Mouse (Mus musculus): ENCODE measurements around the gene Magi1. TPM values are rescaled to one million over a fixed set of nuclear protein-coding genes. Genes with fewer than 3 reads are reported as not detected.

The Magi1 gene
- polyA plus RNA-seq, 1 experiment from 2014 or later: 1.9 TPM

DNA sequence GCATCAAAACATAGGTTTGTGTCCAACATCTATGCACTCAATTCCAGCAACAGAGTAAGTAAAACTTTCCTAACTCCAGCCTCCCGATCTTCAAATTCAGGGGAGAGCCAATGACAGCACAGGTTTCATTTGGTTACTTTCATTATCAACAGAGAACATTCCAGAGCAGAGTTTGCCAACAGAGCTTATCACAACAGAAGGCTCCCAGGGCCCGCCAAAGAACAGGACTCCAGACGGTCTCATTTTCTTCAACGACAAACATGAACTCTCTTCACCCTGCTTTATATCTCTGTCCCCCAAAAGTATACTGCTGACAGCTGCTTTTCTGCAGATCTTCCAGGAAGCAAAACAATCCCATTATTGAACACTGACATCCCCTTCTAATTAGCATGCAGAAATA is 481.3 kb downstream of the Magi1 start:
- H3K4me2 ChIP-seq (ENCODE audit: low read depth, low read length): 0 out of 2 replicates have a peak overlapping the region, but pooled peaks have one; percentile 14

DNA sequence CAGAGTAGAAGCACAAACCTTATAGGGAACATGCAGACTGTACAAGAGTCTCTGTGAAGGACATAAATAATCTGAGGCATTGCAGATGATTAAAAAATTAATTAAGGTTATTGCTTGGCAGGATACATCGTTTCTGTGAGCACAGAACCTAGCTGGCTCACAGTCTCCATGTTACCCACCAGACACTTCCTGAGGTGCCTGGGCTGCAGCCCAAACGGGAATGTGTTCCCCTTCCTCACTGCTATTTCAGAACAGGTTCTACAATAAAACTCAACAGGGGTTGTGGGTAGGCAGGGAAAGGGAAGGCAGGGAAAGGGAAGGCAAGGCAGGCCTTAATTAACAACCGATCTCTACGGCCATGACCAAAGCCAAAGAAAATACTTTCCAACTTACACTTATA is 483.3 kb downstream of the Magi1 start:
- Histone ChIP-seq H3K4me2 (ENCODE audit: low read depth, low read length) (no peak overlapping the region), H3K9ac (replicated peaks) (no peak overlapping the region), H3K4me3 (ENCODE audit: low read depth, low read length) (no peak overlapping the region), H3K9me3 (ENCODE audit: low read length) (no peaks in the 10 kb centered on the region), H3K4me1 (ENCODE audit: insufficient read depth) (no peaks in the 10 kb centered on the region), H3K27me3 (ENCODE audit: insufficient read depth, low read length) (no peaks in the 10 kb centered on the region), H3K36me3 (replicated peaks; ENCODE audit: insufficient read depth, low read length) (no peaks in the 10 kb centered on the region), H3K27ac (ENCODE audit: low read depth) (no peak overlapping the region)
- 64% methylated on average over 4 of the region's 4 CpGs for WGBS (ENCODE audit: insufficient replicate concordance)
- DNase-seq (no peak), ATAC-seq (no peak)
- TF ChIP-seq CTCF (IDR thresholded peaks at IDR 0.05; ENCODE audit: low read depth) (no peak), EP300 (IDR thresholded peaks at IDR 0.05; ENCODE audit: low read depth) (no peak)

More for the DNA sequence above, 481.3 kb downstream of the Magi1 start:
- no peak overlapping the region for H3K27ac ChIP-seq (ENCODE audit: low read depth)
- no peaks in the 10 kb centered on the region for H3K4me1 ChIP-seq (ENCODE audit: insufficient read depth)
- H3K36me3 ChIP-seq (replicated peaks; ENCODE audit: insufficient read depth, low read length): no peaks in the 10 kb centered on the region
- H3K4me3 ChIP-seq (ENCODE audit: low read depth, low read length): no peak overlapping the region
- no peak overlapping the region for H3K9ac ChIP-seq (replicated peaks)
- no peak for DNase-seq
- 0 out of 2 replicates have a peak, but pooled peaks have one; percentile 29 for ATAC-seq
- 37% methylated on average over 4 of the region's 4 CpGs for WGBS (ENCODE audit: insufficient replicate concordance)
- no peak for TF ChIP-seq CTCF (IDR thresholded peaks at IDR 0.05; ENCODE audit: low read depth)
- TF ChIP-seq EP300 (IDR thresholded peaks at IDR 0.05; ENCODE audit: low read depth): no peak
- no peaks in the 10 kb centered on the region for H3K9me3 ChIP-seq (ENCODE audit: low read length)
- no peaks in the 10 kb centered on the region for H3K27me3 ChIP-seq (ENCODE audit: insufficient read depth, low read length)

DNA sequence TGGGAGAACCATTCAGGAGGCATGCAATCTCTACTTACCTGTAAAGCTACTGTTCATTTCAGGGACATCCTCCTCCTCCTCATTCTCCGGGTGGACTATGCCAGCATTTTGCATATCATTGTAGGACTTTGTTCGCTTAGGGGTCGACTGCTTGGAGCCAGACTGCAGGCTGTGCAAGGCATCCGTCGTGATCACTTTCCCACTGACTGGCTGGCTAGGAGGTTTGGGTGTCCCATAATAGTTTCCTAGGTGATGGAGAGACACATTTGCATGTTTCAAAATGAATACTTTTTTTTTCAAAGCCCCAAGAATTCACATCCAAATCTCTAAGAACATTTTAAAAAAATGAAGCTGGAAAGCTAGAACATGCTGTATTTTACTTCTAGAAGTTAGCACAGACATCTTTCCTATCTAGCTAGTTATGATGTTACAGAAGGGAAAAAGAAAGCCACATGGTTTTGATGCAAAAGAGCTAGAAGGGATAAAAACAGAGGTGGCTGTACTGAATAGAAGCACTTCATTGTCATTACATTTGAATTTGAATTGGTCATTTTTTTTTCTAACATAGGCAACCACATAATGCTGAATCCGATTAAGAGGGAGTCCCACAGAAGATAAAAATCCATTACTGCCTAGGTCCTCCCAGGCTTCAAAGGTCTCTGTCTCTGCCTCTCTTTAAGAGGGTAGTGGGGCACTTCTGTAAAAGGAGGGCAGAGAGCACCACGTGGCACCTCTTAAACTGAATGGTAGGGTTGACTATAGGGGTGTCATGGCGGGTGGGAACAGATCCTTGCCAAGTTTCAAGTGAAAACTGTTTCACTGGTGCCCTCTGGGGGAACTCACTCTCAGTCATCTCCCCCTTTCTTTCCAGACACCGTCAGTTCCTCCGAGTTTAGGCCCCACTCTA is 491.2 kb downstream of the Magi1 start:
- TF ChIP-seq CTCF (IDR thresholded peaks at IDR 0.05; ENCODE audit: low read depth): no peak
- no peak for TF ChIP-seq EP300 (IDR thresholded peaks at IDR 0.05; ENCODE audit: low read depth)
- no peak overlapping the region for H3K9ac ChIP-seq (replicated peaks)
- H3K27ac ChIP-seq (ENCODE audit: low read depth): no peak overlapping the region
- no peaks in the 10 kb centered on the region for H3K27me3 ChIP-seq (ENCODE audit: insufficient read depth, low read length)
- H3K4me3 ChIP-seq (ENCODE audit: low read depth, low read length): no peak overlapping the region
- no peak for DNase-seq
- H3K36me3 ChIP-seq (replicated peaks; ENCODE audit: insufficient read depth, low read length): no peaks in the 10 kb centered on the region
- H3K9me3 ChIP-seq (ENCODE audit: low read length): no peaks in the 10 kb centered on the region
- H3K4me1 ChIP-seq (ENCODE audit: insufficient read depth): no peaks in the 10 kb centered on the region
- no peak for ATAC-seq
- no peak overlapping the region for H3K4me2 ChIP-seq (ENCODE audit: low read depth, low read length)
- 76% methylated on average over 10 of the region's 10 CpGs for WGBS (ENCODE audit: insufficient replicate concordance)

DNA sequence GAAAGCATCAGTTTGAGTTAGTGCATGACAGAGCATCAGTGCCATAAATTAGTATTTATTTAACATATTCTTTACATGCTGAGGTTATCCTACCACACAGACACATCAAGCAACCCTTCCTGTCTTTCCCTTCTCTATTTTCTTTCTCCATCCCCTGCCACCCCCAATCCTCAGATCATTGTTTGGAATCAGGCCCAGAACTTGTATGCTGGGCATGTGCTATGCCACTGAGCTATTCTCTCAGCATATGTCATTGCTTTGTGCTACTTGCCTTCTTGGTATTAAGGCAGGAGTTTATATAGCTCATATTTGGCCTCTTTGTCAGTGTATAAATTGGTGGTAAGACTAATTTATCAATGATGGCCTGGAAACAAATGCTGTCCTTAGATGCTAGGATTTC is 494.0 kb downstream of the Magi1 start:
- Histone ChIP-seq H3K27me3 (ENCODE audit: insufficient read depth, low read length) (no peaks in the 10 kb centered on the region), H3K9me3 (ENCODE audit: low read length) (no peaks in the 10 kb centered on the region), H3K36me3 (replicated peaks; ENCODE audit: insufficient read depth, low read length) (no peaks in the 10 kb centered on the region), H3K4me3 (ENCODE audit: low read depth, low read length) (no peak overlapping the region), H3K9ac (replicated peaks) (no peak overlapping the region), H3K4me1 (ENCODE audit: insufficient read depth) (no peaks in the 10 kb centered on the region), H3K4me2 (ENCODE audit: low read depth, low read length) (no peak overlapping the region), H3K27ac (ENCODE audit: low read depth) (no peak overlapping the region)
- no peak for DNase-seq
- ATAC-seq: no peak
- TF ChIP-seq CTCF (IDR thresholded peaks at IDR 0.05; ENCODE audit: low read depth): no peak
- TF ChIP-seq EP300 (IDR thresholded peaks at IDR 0.05; ENCODE audit: low read depth): no peak

DNA sequence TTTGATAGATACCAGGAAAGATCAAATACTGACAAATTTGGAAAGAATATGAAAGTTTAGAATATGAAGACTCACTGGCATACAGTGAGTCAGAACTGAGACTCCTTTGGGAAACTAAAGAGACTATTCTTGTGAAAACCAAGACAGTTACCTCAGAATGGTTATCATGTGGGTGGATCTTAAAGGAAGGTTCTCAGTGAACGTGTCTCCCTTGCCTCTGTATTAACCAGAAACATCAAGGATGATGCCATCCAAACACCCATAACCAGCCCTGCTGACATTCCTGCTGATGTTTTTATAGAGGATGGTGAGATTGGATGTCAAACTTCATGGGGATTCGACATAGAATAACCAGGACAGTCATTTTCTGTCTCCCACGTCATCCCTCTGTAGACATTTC is 496.7 kb downstream of the Magi1 start:
- no peak overlapping the region for H3K27ac ChIP-seq (ENCODE audit: low read depth)
- 66% methylated on average over 3 of the region's 3 CpGs for WGBS (ENCODE audit: insufficient replicate concordance)
- DNase-seq (no peak), ATAC-seq (no peak)
- no peaks in the 10 kb centered on the region for H3K4me1 ChIP-seq (ENCODE audit: insufficient read depth)
- no peaks in the 10 kb centered on the region for H3K9me3 ChIP-seq (ENCODE audit: low read length)
- TF ChIP-seq EP300 (IDR thresholded peaks at IDR 0.05; ENCODE audit: low read depth): no peak
- no peak for TF ChIP-seq CTCF (IDR thresholded peaks at IDR 0.05; ENCODE audit: low read depth)
- no peak overlapping the region for H3K4me2 ChIP-seq (ENCODE audit: low read depth, low read length)
- H3K27me3 ChIP-seq (ENCODE audit: insufficient read depth, low read length): no peaks in the 10 kb centered on the region
- H3K4me3 ChIP-seq (ENCODE audit: low read depth, low read length): no peak overlapping the region
- no peak overlapping the region for H3K9ac ChIP-seq (replicated peaks)
- H3K36me3 ChIP-seq (replicated peaks; ENCODE audit: insufficient read depth, low read length): no peaks in the 10 kb centered on the region

DNA sequence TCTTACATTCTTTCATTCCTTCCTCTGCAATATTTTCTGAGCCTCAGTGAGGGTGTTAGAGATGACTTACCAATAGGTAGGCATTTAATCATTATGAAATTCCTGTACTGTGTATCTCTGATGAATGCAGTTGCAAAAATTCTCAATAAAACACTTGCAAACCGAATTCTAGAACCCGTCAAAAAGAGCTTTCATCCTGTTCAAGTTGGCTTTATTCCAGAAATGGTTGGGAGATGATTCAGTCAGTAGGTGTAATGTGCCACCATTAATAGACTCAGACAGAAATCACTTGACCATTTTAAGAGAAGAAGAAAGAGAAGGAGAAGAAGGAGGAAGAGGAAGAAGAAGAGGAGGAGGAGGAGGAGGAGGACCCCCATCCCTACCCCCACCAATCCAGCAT is 497.5 kb downstream of the Magi1 start:
- no peaks in the 10 kb centered on the region for H3K27me3 ChIP-seq (ENCODE audit: insufficient read depth, low read length)
- H3K4me3 ChIP-seq (ENCODE audit: low read depth, low read length): no peak overlapping the region
- ATAC-seq: no peak
- no peak overlapping the region for H3K4me2 ChIP-seq (ENCODE audit: low read depth, low read length)
- H3K4me1 ChIP-seq (ENCODE audit: insufficient read depth): no peaks in the 10 kb centered on the region
- no peak for TF ChIP-seq EP300 (IDR thresholded peaks at IDR 0.05; ENCODE audit: low read depth)
- 73% methylated on average over 2 of the region's 2 CpGs for WGBS (ENCODE audit: insufficient replicate concordance)
- no peaks in the 10 kb centered on the region for H3K36me3 ChIP-seq (replicated peaks; ENCODE audit: insufficient read depth, low read length)
- no peak overlapping the region for H3K9ac ChIP-seq (replicated peaks)
- no peak overlapping the region for H3K27ac ChIP-seq (ENCODE audit: low read depth)
- no peak for DNase-seq
- H3K9me3 ChIP-seq (ENCODE audit: low read length): no peaks in the 10 kb centered on the region
